Mouse (Mus musculus) gastrocnemius, adult 2 months (tissue): ENCODE measurements around the gene Jmjd1c. TPM values are rescaled to one million over a fixed set of nuclear protein-coding genes. Genes with fewer than 3 reads are reported as not detected.
A peak's percentile ranks its signal among the peaks of the same experiment; 100 is the strongest.
"Not testable (repeated sequence)": the region's sequence is repeated elsewhere in the genome, so short reads cannot be mapped to it uniquely, and the experiment has no call there.

Source experiments
- DNase-seq: peaks from one replicate; pipeline ENCODE4 v3.0.0; 2022
- H3K27ac ChIP-seq: fragments of 200-600 bp; 2 replicates; pipeline ENCODE4 v1.8.1; 2022; ENCODE audit warnings: mild to moderate bottlenecking
- H3K4me3 ChIP-seq: fragments of 200-600 bp; 2 replicates; pipeline ENCODE4 v1.8.1; 2022; ENCODE audit warnings: mild to moderate bottlenecking, moderate library complexity
- CTCF ChIP-seq: fragments of 200-600 bp; IDR thresholded peaks from 2 replicates; pipeline ENCODE4 v1.8.1; 2022; ENCODE audit warnings: antibody characterized with exemption, mild to moderate bottlenecking, moderate library complexity
- intact Hi-C: fragments of 180-260 bp; cut with DNase I; formaldehyde crosslinking; loops from one replicate; pipeline ENCODE4 v1.15.1; 2025
- total RNA-seq, 2 experiments: library from RNA; stranded (reverse); gene quantifications; 2 replicates each; pipeline ENCODE4 v1.2.3; 2021

Jmjd1c gene
- total RNA-seq, 2 experiments from 2014 or later = 23.7 to 26.6 TPM

- no peak overlapping the region; the same call in 1 of the 2 replicates for H3K4me3 ChIP-seq
- H3K27ac ChIP-seq = peak overlapping the region; percentile 75
- TF ChIP-seq CTCF = no peak
- peak; percentile 67 for DNase-seq
- intact Hi-C loops = no loop called here
Observed at GRCm38 (mm10) chr10:67111044-67111798, 15.3 kb downstream of the Jmjd1c start.

GRCm38 (mm10) chr10:67111799-67112177 is 15.9 kb downstream of the Jmjd1c start:
- intact Hi-C loops = no loop called here
- Histone ChIP-seq H3K27ac (peak overlapping the region; percentile 75), H3K4me3 (no peak overlapping the region)
- TF ChIP-seq CTCF = no peak
- DNase-seq = no peak

- H3K27ac ChIP-seq, intact Hi-C loops, DNase-seq, H3K4me3 ChIP-seq: not testable (repeated sequence)
Observed at GRCm38 (mm10) chr10:67112967-67113366, 17.0 kb downstream of the Jmjd1c start.

- H3K27ac ChIP-seq = peak overlapping the region; percentile 43
- intact Hi-C loops = no loop called here
- no peak overlapping the region for H3K4me3 ChIP-seq
- no peak for TF ChIP-seq CTCF
- DNase-seq = no peak
Observed at GRCm38 (mm10) chr10:67113833-67114232, 17.9 kb downstream of the Jmjd1c start.

GRCm38 (mm10) chr10:67115115-67115514 is 19.2 kb downstream of the Jmjd1c start:
- Histone ChIP-seq H3K27ac (peak overlapping the region; percentile 78), H3K4me3 (peak overlapping the region; percentile 41)
- no peak for TF ChIP-seq CTCF
- intact Hi-C loops = no loop called here
- DNase-seq = no peak

- peak overlapping the region; percentile 78 for H3K27ac ChIP-seq
- peak; percentile 65 for DNase-seq
- intact Hi-C loops = no loop called here
- no peak for TF ChIP-seq CTCF
- H3K4me3 ChIP-seq = peak overlapping the region; percentile 35
Observed at GRCm38 (mm10) chr10:67115666-67116091, 19.8 kb downstream of the Jmjd1c start.

- DNase-seq = peak; percentile 76
- H3K27ac ChIP-seq = peak overlapping the region; percentile 78
- TF ChIP-seq CTCF = no peak
- H3K4me3 ChIP-seq = peak overlapping the region; percentile 32
- intact Hi-C loops = no loop called here
Observed at GRCm38 (mm10) chr10:67116251-67116650, 20.3 kb downstream of the Jmjd1c start.

GRCm38 (mm10) chr10:67119291-67119690 is 23.4 kb downstream of the Jmjd1c start:
- Histone ChIP-seq H3K27ac (no peak overlapping the region), H3K4me3 (no peak overlapping the region)
- no peak for DNase-seq
- TF ChIP-seq CTCF = no peak
- intact Hi-C loops = no loop called here

- intact Hi-C loops = no loop called here
- TF ChIP-seq CTCF = no peak
- Histone ChIP-seq H3K4me3 (no peak overlapping the region), H3K27ac (no peak overlapping the region)
- no peak for DNase-seq
Observed at GRCm38 (mm10) chr10:67120180-67120579, 24.3 kb downstream of the Jmjd1c start.

GRCm38 (mm10) chr10:67120640-67121039 is 24.7 kb downstream of the Jmjd1c start:
- TF ChIP-seq CTCF = no peak
- intact Hi-C loops = no loop called here
- Histone ChIP-seq H3K27ac (no peak overlapping the region), H3K4me3 (no peak overlapping the region)
- no peak for DNase-seq

- DNase-seq = no peak
- H3K27ac ChIP-seq = peak overlapping the region; percentile 82
- peak overlapping the region; percentile 29 for H3K4me3 ChIP-seq
- no peak for TF ChIP-seq CTCF
- intact Hi-C loops = no loop called here
Observed at GRCm38 (mm10) chr10:67123756-67124155, 27.8 kb downstream of the Jmjd1c start.

GRCm38 (mm10) chr10:67124156-67124555 is 28.2 kb downstream of the Jmjd1c start:
- DNase-seq = no peak
- intact Hi-C loops = no loop called here
- Histone ChIP-seq H3K4me3 (peak overlapping the region; percentile 29), H3K27ac (peak overlapping the region; percentile 82)
- TF ChIP-seq CTCF = no peak

- H3K4me3 ChIP-seq = peak overlapping the region; percentile 89
- TF ChIP-seq CTCF = no peak
- peak overlapping the region; percentile 89 for H3K27ac ChIP-seq
- DNase-seq = peak; percentile 68
- intact Hi-C loops = loop anchor here (2.0 to 5.0 kb wide), 2 partner anchors 29 to 61 kb away; partner anchors contain the start of genes Jmjd1c and Reep3
Observed at GRCm38 (mm10) chr10:67126061-67126858, 30.3 kb downstream of the Jmjd1c start.
